Mouse (Mus musculus) heart, adult 2 months (tissue): ENCODE data around the gene Lif. TPM values are rescaled to one million over a fixed set of nuclear protein-coding genes. Genes with fewer than 3 reads are reported as not detected.

Source experiments
- DNase-seq, 2 experiments: peaks; one replicate each; pipeline ENCODE4 v3.0.0; 2021
- H3K27ac ChIP-seq: fragments of 200-600 bp; 2 replicates; pipeline ENCODE4 v1.8.1; 2022
- H3K27me3 ChIP-seq: fragments of 200-500 bp; 2 replicates; pipeline ENCODE4 v1.6.1; 2012; ENCODE audit warnings: mild to moderate bottlenecking, low read length, inconsistent platforms, mixed read lengths; ENCODE audit not compliant: control insufficient read depth, insufficient read depth
- H3K36me3 ChIP-seq: fragments of 200-500 bp; 2 replicates; pipeline ENCODE4 v1.6.1; 2012; ENCODE audit warnings: low read length, inconsistent platforms; ENCODE audit not compliant: control insufficient read depth, insufficient read depth
- H3K4me1 ChIP-seq: fragments of 200-500 bp; 2 replicates; pipeline ENCODE4 v1.6.1; 2011; ENCODE audit warnings: low read length; ENCODE audit not compliant: control insufficient read depth, insufficient read depth
- H3K4me3 ChIP-seq: fragments of 200-600 bp; 2 replicates; pipeline ENCODE4 v1.8.1; 2022
- H3K79me2 ChIP-seq: fragments of 200-500 bp; replicated peaks from 2 replicates; pipeline ENCODE4 v1.6.1; 2012; ENCODE audit warnings: mild to moderate bottlenecking, inconsistent platforms, low read length, moderate library complexity, mixed read lengths; ENCODE audit not compliant: control insufficient read depth, insufficient read depth
- H3K9ac ChIP-seq: fragments of 200-500 bp; 2 replicates; pipeline ENCODE4 v1.6.1; 2012; ENCODE audit warnings: low read depth, mild to moderate bottlenecking, control low read depth, inconsistent platforms, low read length, mixed read lengths
- CTCF ChIP-seq: fragments of 200-600 bp; IDR thresholded peaks from 2 replicates; pipeline ENCODE4 v1.8.1; 2022; ENCODE audit warnings: antibody characterized with exemption, mild to moderate bottlenecking, moderate library complexity
- EP300 ChIP-seq: fragments of 200-500 bp; IDR thresholded peaks from 2 replicates; pipeline ENCODE4 v1.6.1; 2011; ENCODE audit warnings: low read depth, low read length, control low read depth; ENCODE audit not compliant: insufficient read depth
- POLR2A ChIP-seq: fragments of 200-500 bp; IDR thresholded peaks from 2 replicates; pipeline ENCODE4 v1.6.1; 2011; ENCODE audit warnings: mild to moderate bottlenecking, low read depth, low read length, control low read depth; ENCODE audit not compliant: insufficient read depth
- WGBS: fragments of 180-500 bp; shearing (Covaris S2); methylation state at CpG from one replicate; pipeline ENCODE4 v1.1.7; 2018; 5-methylcytosine and 5-hydroxymethylcytosine counted together
- intact Hi-C: fragments of 180-260 bp; cut with DNase I; formaldehyde crosslinking; loops from one replicate; pipeline ENCODE4 v1.15.1; 2025
- polyA plus RNA-seq: library from polyadenylated mRNA; depleted of rRNA; stranded (reverse); fragments of >200 nt; gene quantifications from 2 replicates; pipeline ENCODE4 v1.2.3, GENCODE M21; 2012; rRNA removed
- total RNA-seq, 2 experiments: library from RNA; stranded (reverse); gene quantifications; 2 replicates each; pipeline ENCODE4 v1.2.3; 2021

Lif gene
- total and polyA plus RNA-seq, 3 experiments, result 0.21 to 1.5 (median 0.36) TPM

DNA sequence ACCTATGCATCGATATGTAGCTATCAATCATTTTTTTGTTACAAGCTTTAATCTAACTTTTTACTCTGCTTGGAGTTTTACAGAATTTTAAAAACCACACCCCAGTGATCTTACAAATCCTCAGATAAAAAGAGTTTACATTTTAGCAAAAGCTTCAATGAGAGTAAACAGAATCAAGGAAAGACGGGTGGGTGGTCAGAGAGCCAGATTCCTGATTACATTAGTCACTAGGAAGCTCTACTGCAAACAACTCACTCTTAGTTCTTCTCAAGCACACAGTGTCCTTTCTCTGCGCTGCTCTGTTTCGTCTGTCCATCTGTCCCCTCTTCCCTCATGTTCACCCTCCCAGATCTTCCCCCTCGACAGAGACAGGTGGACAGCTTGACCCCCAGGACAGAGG is 59.9 kb downstream of the Lif start:
- Histone ChIP-seq H3K9ac (no peak overlapping the region), H3K4me1 (no peaks in the 10 kb centered on the region), H3K36me3 (no peaks in the 10 kb centered on the region), H3K4me3 (no peak overlapping the region), H3K79me2 (no peaks in the 10 kb centered on the region), H3K27me3 (no peaks in the 10 kb centered on the region), H3K27ac (no peak overlapping the region)
- DNase-seq, result no peak
- intact Hi-C loops, result no loop called here
- 64% methylated on average over 5 of the region's 5 CpGs for WGBS
- TF ChIP-seq POLR2A (no peak), EP300 (no peak), CTCF (no peak)

GRCm38 (mm10) chr11:4318011-4318410 is 60.7 kb downstream of the Lif start:
- TF ChIP-seq POLR2A (no peak), EP300 (no peak), CTCF (no peak)
- H3K27ac ChIP-seq, result no peak overlapping the region
- no peaks in the 10 kb centered on the region for H3K4me1 ChIP-seq
- intact Hi-C loops, result no loop called here
- no peak overlapping the region for H3K4me3 ChIP-seq
- DNase-seq, result no peak
- H3K79me2 ChIP-seq, result no peaks in the 10 kb centered on the region
- H3K27me3 ChIP-seq, result no peaks in the 10 kb centered on the region
- no peak overlapping the region for H3K9ac ChIP-seq
- 69% methylated on average over 3 of the region's 3 CpGs for WGBS
- H3K36me3 ChIP-seq, result no peaks in the 10 kb centered on the region

DNA sequence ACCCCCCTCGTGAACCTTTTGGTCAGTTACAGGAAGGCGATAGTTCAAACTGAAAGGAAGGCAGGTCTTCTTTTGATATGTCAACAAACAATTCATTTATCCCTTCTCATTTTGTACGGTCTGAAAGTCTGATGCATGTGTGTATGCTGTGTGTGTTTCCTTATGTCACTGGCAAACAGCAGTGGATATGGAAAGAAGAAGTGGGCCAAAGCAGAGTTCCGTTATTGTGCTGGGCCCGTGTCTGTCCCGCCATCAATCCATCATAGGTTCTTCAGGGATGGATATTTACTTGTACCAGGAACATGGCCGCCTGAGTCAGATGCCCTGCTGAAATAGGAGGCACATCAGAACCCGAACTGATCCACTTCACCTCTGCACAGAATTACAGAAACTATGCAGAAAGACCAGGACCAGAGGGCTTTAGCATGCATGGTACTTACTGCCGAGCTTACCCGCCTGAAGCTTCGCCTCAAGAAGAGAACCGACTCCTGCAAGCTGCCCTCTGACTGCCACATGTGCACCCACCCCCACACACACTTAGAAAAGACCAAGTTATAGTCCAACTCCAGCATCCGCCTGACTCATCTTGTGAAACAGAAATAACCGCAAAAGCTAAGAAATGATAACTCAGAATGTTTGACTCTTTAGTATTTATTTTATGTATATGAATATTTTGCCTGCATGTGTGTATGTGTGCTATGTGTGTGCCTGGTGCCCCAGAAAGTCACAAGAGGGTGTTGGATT is 62.0 kb downstream of the Lif start:
- TF ChIP-seq CTCF (no peak), POLR2A (no peak), EP300 (no peak)
- WGBS, result 87% methylated on average over 14 of the region's 14 CpGs
- H3K4me1 ChIP-seq, result no peaks in the 10 kb centered on the region
- intact Hi-C loops, result no loop called here
- H3K79me2 ChIP-seq, result no peaks in the 10 kb centered on the region
- no peak overlapping the region for H3K27ac ChIP-seq
- H3K27me3 ChIP-seq, result no peaks in the 10 kb centered on the region
- H3K4me3 ChIP-seq, result no peak overlapping the region
- H3K9ac ChIP-seq, result no peak overlapping the region
- no peaks in the 10 kb centered on the region for H3K36me3 ChIP-seq
- DNase-seq, result no peak

- no peak for TF ChIP-seq POLR2A
- TF ChIP-seq CTCF, result no peak
- TF ChIP-seq EP300, result no peak
- Histone ChIP-seq H3K4me3 (no peak overlapping the region), H3K79me2 (no peaks in the 10 kb centered on the region), H3K27ac (no peak overlapping the region), H3K27me3 (no peaks in the 10 kb centered on the region), H3K4me1 (no peaks in the 10 kb centered on the region), H3K36me3 (no peaks in the 10 kb centered on the region), H3K9ac (no peak overlapping the region)
- DNase-seq, result no peak
- 61% methylated on average over 4 of the region's 4 CpGs for WGBS
- intact Hi-C loops, result loop anchor here (10.0 kb wide), 1 partner anchor 104 kb away; no protein-coding TSS in a partner anchor
These were observed 63.5 kb downstream of the Lif start for GRCm38 (mm10) chr11:4320876-4321275.

Other genes with a start within 250 kb of the Lif start
- gene Sec14l4, start 226.1 kb upstream of the Lif start, total RNA-seq, result under 1 TPM; 0.14 to 0.47 TPM
- gene Sec14l4, start 226.1 kb upstream of the Lif start, polyA plus RNA-seq, result 0.32 and 0.57 TPM in 2 replicates
- gene Sec14l3, start 192.7 kb upstream of the Lif start, total RNA-seq, result not detected
- 15.0 TPM in 1 of 2 replicates, not detected in the other for gene Sec14l3, start 192.7 kb upstream of the Lif start, polyA plus RNA-seq
- gene Mtfp1, start 162.1 kb upstream of the Lif start, total RNA-seq, result 100 to 1,000 TPM; 129 to 141 TPM
- gene Mtfp1, start 162.1 kb upstream of the Lif start, polyA plus RNA-seq, result 158 and 167 TPM in 2 replicates
- gene Sec14l2, start 134.1 kb upstream of the Lif start, total RNA-seq, result under 1 TPM; 0.52 to 0.89 TPM
- 0.35 and 0.53 TPM in 2 replicates for gene Sec14l2, start 134.1 kb upstream of the Lif start, polyA plus RNA-seq
- gene Rnf215, start 122.4 kb upstream of the Lif start, total RNA-seq, result 10 to 100 TPM; 12.9 to 13.4 TPM
- gene Rnf215, start 122.4 kb upstream of the Lif start, polyA plus RNA-seq, result 16.1 and 17.7 TPM in 2 replicates
- 1 to 10 TPM; 4.5 to 4.6 TPM for gene Ccdc157, start 97.3 kb upstream of the Lif start, total RNA-seq
- gene Ccdc157, start 97.3 kb upstream of the Lif start, polyA plus RNA-seq, result 6.7 and 9.9 TPM in 2 replicates
- gene Sf3a1, start 97.2 kb upstream of the Lif start, total RNA-seq, result 10 to 100 TPM; 37.2 to 38.7 TPM
- 17.9 and 23.4 TPM in 2 replicates for gene Sf3a1, start 97.2 kb upstream of the Lif start, polyA plus RNA-seq
- gene Tbc1d10a, start 70.8 kb upstream of the Lif start, total RNA-seq, result 10 to 100 TPM; 10.1 to 10.7 TPM
- 17.3 and 22.3 TPM in 2 replicates for gene Tbc1d10a, start 70.8 kb upstream of the Lif start, polyA plus RNA-seq
- gene Castor1, start 39.3 kb upstream of the Lif start, total RNA-seq, result 1 to 10 TPM; 4.0 to 5.9 TPM
- gene Castor1, start 39.3 kb upstream of the Lif start, polyA plus RNA-seq, result 10.7 and 13.5 TPM in 2 replicates
- under 1 TPM; 0.13 to 0.14 TPM for gene Osm, start 21.1 kb upstream of the Lif start, total RNA-seq
- gene Osm, start 21.1 kb upstream of the Lif start, polyA plus RNA-seq, result 0.14 and 0.15 TPM in 2 replicates
- under 1 TPM in 1 of 2 experiments, not detected in 1; 0.18 TPM for gene Hormad2, start 183.5 kb downstream of the Lif start, total RNA-seq
- gene Hormad2, start 183.5 kb downstream of the Lif start, polyA plus RNA-seq, result not detected in 2 replicates